Mouse (Mus musculus) lung, embryonic 14.5 days (tissue): ENCODE data around the gene Kcnk4. TPM values are rescaled to one million over a fixed set of nuclear protein-coding genes. Genes with fewer than 3 reads are reported as not detected.

Experiments
- ATAC-seq: fragments of 200-750 bp; cut with Nextera tagmentation; 2 replicates; pipeline ENCODE4 v1.8.0; 2017; ENCODE audit warnings: mild to moderate bottlenecking, moderate TSS enrichment, moderate library complexity; ENCODE audit not compliant: insufficient read depth
- DNase-seq: peaks from one replicate; pipeline ENCODE4 v3.0.0-alpha.2; 2015
- H3K27ac ChIP-seq: fragments of 300-500 bp; sonication (generic); 2 replicates; pipeline ENCODE4 v1.5.1; 2014; ENCODE audit warnings: low read depth, mild to moderate bottlenecking, moderate library complexity
- H3K27me3 ChIP-seq: fragments of 300-500 bp; sonication (generic); 2 replicates; pipeline ENCODE4 v1.6.1; 2014; ENCODE audit warnings: low read length, control low read depth; ENCODE audit not compliant: insufficient read depth
- H3K36me3 ChIP-seq: fragments of 300-500 bp; sonication (generic); 2 replicates; pipeline ENCODE4 v1.6.1; 2014; ENCODE audit warnings: control low read depth; ENCODE audit not compliant: insufficient read depth
- H3K4me1 ChIP-seq: fragments of 300-500 bp; sonication (generic); 2 replicates; pipeline ENCODE4 v1.6.1; 2014; ENCODE audit warnings: antibody characterized with exemption, control low read depth; ENCODE audit not compliant: insufficient read depth
- H3K4me2 ChIP-seq: fragments of 300-500 bp; sonication (generic); 2 replicates; pipeline ENCODE4 v1.6.1; 2014; ENCODE audit warnings: mild to moderate bottlenecking
- H3K4me3 ChIP-seq: fragments of 300-500 bp; sonication (generic); 2 replicates; pipeline ENCODE4 v1.5.1; 2014; ENCODE audit warnings: low read depth, low read length
- H3K9ac ChIP-seq: fragments of 300-500 bp; sonication (generic); 2 replicates; pipeline ENCODE4 v1.6.1; 2014
- H3K9me3 ChIP-seq: fragments of 300-500 bp; sonication (generic); 2 replicates; pipeline ENCODE4 v1.6.1; 2016; ENCODE audit warnings: low read depth, low read length, control low read depth
- CTCF ChIP-seq: IDR thresholded peaks from 2 replicates; pipeline ENCODE4 v1.5.1; 2016; ENCODE audit warnings: antibody characterized with exemption, low read depth
- WGBS: fragments of 180-500 bp; shearing (Covaris S2); extraction: QIAGEN DNeasy Blood & Tissue Kit; methylation state at CpG from one replicate; pipeline ENCODE4 v1.1.7; 2014; 5-methylcytosine and 5-hydroxymethylcytosine counted together
- polyA plus RNA-seq: library from polyadenylated mRNA; unstranded; fragments of >200 nt; fragmentation: Nextera tagmentation; extraction: Ambion mirVana; gene quantifications from 2 replicates; pipeline ENCODE4 v1.2.1, GENCODE M21; 2014

Kcnk4 gene
- polyA plus RNA-seq, 1 experiment from 2014 or later: 0.17 TPM

DNA sequence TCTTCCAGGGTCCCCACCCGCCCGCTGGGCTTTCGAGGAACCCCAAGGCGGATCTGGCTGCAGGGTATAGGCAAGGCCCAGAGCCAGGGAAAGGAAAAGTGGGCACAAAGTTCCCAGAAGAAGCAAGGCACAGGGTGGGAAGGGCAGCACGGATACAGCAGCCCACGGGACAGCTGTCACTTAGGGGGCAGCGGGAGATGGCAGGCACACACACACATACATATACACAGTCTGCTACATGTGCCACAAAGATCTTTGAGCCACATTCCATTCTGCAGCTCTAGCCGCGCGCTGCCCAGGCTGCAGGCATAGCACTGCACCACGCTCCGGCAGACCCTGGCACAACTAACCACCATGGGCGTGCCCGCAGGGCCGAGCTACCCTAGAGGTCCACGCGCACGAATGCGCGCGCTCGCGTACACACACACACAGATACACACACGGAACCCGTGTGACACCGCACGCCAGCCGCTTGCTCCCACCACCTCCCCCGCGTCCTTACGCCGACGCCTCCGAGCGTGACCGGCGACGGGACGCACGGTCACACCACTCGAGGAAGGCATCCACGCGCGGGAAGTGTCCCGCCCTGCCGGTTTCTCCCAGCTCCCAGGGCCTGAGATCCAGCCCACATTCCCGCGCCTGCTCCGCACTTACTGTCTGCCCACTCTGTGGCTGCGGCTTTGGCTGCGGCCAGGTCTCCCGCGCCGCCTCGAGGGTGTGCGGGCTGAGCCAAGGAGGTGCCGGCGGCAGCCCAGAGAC lies 700 bp downstream of the Kcnk4 start:
- Histone ChIP-seq H3K9me3 (no peaks in the 10 kb centered on the region), H3K9ac (peak overlapping the region; percentile 46), H3K4me2 (peak overlapping the region; percentile 74), H3K36me3 (no peaks in the 10 kb centered on the region), H3K27ac (no peak overlapping the region), H3K27me3 (peaks cover 67% of the 10 kb centered on the region), H3K4me3 (peak overlapping the region; percentile 41), H3K4me1 (no peaks in the 10 kb centered on the region)
- no peak for TF ChIP-seq CTCF
- peak; percentile 46 for DNase-seq
- 4% methylated on average over 58 of the region's 58 CpGs for WGBS
- ATAC-seq: peak; percentile 47; the same call in 1 of the 2 replicates

GRCm38 (mm10) chr19:6933102-6933435 lies 1.2 kb downstream of the Kcnk4 start:
- H3K4me2 ChIP-seq: 0 out of 2 replicates have a peak overlapping the region, but pooled peaks have one; percentile 74
- TF ChIP-seq CTCF: no peak
- peak overlapping the region; percentile 41; the same call in 1 of the 2 replicates for H3K4me3 ChIP-seq
- H3K27me3 ChIP-seq: peaks cover 73% of the 10 kb centered on the region
- DNase-seq (no peak), ATAC-seq (no peak)
- no peak overlapping the region for H3K27ac ChIP-seq
- no peaks in the 10 kb centered on the region for H3K36me3 ChIP-seq
- H3K9ac ChIP-seq: no peak overlapping the region
- H3K9me3 ChIP-seq: no peaks in the 10 kb centered on the region
- no peaks in the 10 kb centered on the region for H3K4me1 ChIP-seq
- 26% methylated on average over 4 of the region's 4 CpGs for WGBS

- ATAC-seq: no peak
- 42% methylated on average over 1 of the region's 1 CpGs for WGBS
Measured at GRCm38 (mm10) chr19:6932018-6932417, 2.3 kb downstream of the Kcnk4 start.

DNA sequence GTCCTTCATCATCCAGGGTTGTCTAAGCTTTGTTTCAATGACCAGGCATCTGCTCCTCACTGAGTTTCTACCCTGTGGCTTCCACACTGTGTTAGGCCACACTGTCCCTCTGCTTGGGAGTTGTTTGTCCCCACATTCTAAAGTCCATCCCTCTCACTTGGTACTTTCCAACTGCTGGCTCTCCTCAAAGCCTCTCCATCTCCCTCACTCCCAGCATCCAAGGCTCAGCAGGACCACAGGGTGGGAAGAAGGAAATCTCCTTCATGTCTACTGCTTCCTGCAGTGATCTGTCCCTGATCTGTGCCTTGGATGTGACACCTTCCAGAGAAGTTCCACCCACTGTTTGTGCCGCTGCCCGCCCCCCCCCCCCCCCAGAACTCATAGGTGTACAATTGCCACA lies 3.3 kb downstream of the Kcnk4 start:
- no peak for TF ChIP-seq CTCF
- no peak for DNase-seq
- H3K27me3 ChIP-seq: peaks cover 90% of the 10 kb centered on the region
- ATAC-seq: no peak
- WGBS: 7% methylated on average over 2 of the region's 2 CpGs
- H3K9ac ChIP-seq: no peak overlapping the region
- H3K36me3 ChIP-seq: no peaks in the 10 kb centered on the region
- no peak overlapping the region for H3K27ac ChIP-seq
- H3K4me3 ChIP-seq: no peak overlapping the region
- H3K4me1 ChIP-seq: no peaks in the 10 kb centered on the region
- no peak overlapping the region for H3K4me2 ChIP-seq
- no peaks in the 10 kb centered on the region for H3K9me3 ChIP-seq

More at GRCm38 (mm10) chr19:6932018-6932417, 2.3 kb downstream of the Kcnk4 start:
- Histone ChIP-seq H3K9ac (no peak overlapping the region), H3K27me3 (peaks cover 83% of the 10 kb centered on the region), H3K4me2 (no peak overlapping the region), H3K36me3 (no peaks in the 10 kb centered on the region), H3K4me1 (no peaks in the 10 kb centered on the region), H3K9me3 (no peaks in the 10 kb centered on the region), H3K4me3 (no peak overlapping the region), H3K27ac (no peak overlapping the region)
- no peak for TF ChIP-seq CTCF
- no peak for DNase-seq

DNA sequence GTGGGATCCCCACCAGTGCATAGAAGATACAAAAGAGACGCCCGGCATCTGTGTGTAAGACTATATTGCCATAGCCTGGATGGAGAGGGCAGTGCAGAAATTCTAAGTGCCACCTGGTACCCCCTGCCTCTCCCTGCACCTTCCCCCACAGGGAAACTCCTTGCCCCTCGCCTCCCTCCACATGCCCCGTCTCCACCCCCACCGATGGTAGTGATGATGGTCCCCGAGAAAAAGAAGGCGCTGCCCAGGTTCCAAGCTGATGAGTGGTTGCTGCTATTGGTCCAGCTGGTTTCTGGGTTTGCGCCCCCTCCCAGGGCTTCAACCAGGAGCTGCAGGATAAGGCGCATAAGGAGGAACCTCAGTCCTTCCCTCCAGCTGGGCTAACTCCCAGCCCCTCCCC lies 6.2 kb downstream of the Kcnk4 start:
- no peak for TF ChIP-seq CTCF
- 11% methylated on average over 9 of the region's 9 CpGs for WGBS
- H3K9ac ChIP-seq: no peak overlapping the region
- H3K27me3 ChIP-seq: peaks cover 88% of the 10 kb centered on the region
- no peak overlapping the region for H3K4me3 ChIP-seq
- no peak for ATAC-seq
- H3K4me2 ChIP-seq: no peak overlapping the region
- no peaks in the 10 kb centered on the region for H3K4me1 ChIP-seq
- DNase-seq: no peak
- H3K27ac ChIP-seq: no peak overlapping the region
- H3K36me3 ChIP-seq: no peaks in the 10 kb centered on the region
- no peaks in the 10 kb centered on the region for H3K9me3 ChIP-seq

DNA sequence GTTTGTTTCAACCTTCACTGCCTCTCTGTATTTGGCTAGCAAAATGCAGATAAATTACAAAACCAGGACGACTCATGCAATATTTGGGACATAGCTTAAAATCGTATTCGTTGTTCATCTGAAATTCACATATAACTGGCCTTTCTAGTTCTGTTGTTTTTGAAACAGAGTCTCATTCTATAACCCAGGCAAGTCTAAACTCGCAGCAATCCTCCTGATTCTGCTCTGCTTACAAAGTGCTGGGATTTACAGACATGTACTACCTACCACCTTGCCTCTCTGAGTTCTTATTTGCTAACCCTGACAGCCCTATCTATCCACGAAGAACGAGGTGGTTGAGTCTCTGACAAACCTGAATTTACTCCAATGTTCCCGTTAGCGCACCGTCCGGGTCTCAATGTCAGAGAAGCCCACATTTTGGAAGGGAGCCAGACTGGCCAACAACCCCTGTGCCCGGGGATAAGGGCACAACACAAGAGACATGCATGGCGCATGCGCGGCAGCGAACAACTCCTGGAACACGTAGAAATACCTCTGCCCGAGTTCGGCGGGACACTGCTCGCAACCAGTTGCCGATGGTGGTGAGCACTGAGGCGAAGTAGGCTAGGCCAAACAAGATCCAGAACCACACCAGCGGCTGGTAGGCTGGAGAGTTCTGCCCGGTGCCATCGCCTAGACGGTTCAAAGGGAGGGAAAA lies 7.6 kb downstream of the Kcnk4 start:
- Histone ChIP-seq H3K27ac (no peak overlapping the region), H3K27me3 (peaks cover 81% of the 10 kb centered on the region), H3K4me2 (peak overlapping the region; percentile 33), H3K9ac (no peak overlapping the region), H3K4me1 (no peaks in the 10 kb centered on the region), H3K9me3 (no peaks in the 10 kb centered on the region), H3K36me3 (no peaks in the 10 kb centered on the region), H3K4me3 (peak overlapping the region; percentile 19)
- ATAC-seq: no peak
- peak; percentile 42 for DNase-seq
- WGBS: 13% methylated on average over 26 of the region's 26 CpGs
- no peak for TF ChIP-seq CTCF

- H3K27me3 ChIP-seq: peaks cover 71% of the 10 kb centered on the region
- DNase-seq (no peak), ATAC-seq (no peak)
- no peaks in the 10 kb centered on the region for H3K36me3 ChIP-seq
- H3K9ac ChIP-seq: no peak overlapping the region
- peak overlapping the region; percentile 11; the same call in 1 of the 2 replicates for H3K4me3 ChIP-seq
- no peak overlapping the region for H3K27ac ChIP-seq
- 12% methylated on average over 40 of the region's 40 CpGs for WGBS
- TF ChIP-seq CTCF: no peak
- peak overlapping the region; percentile 51 for H3K4me2 ChIP-seq
- H3K9me3 ChIP-seq: no peaks in the 10 kb centered on the region
- H3K4me1 ChIP-seq: no peaks in the 10 kb centered on the region
Measured at GRCm38 (mm10) chr19:6925611-6926329, 8.5 kb downstream of the Kcnk4 start.
